Mouse (Mus musculus): ENCODE measurements around the gene Lrfn5. TPM values are rescaled to one million over a fixed set of nuclear protein-coding genes. Genes with fewer than 3 reads are reported as not detected.

The Lrfn5 gene
- total and polyA plus RNA-seq, 3 experiments: not detected

DNA sequence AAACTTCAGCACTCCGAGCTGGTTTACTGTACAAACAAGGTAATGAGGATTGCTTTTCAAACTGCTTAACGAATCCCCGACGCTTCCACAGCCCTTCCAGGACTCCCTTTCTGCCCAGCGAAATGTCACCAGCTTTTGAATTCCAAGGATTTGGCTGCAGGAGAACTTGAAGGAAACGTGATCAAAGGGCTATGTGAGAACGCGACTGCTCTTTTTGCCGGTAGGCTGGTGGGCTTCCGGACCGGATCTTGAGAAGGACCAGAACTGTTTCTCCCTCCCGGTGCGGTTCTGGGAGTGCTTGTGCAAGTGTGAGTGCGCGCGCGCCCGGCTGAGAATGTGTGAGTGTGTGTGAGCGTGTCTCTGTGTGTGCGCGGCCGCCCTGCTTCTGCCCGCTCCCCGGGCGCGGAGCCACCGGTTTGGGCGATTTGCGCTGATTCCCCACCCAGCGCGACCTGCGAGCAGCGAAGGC lies 1.3 kb downstream of the Lrfn5 start:
- H3K27me3 ChIP-seq (replicated peaks): no peaks in the 10 kb centered on the region
- H3K4me3 ChIP-seq (replicated peaks in 1 of 3; ENCODE audit: low read depth in 2 of 3, low read length in 2 of 3, poor library complexity in 1 of 3): no peak overlapping the region
- TF ChIP-seq MAFK (IDR thresholded peaks at IDR 0.05; ENCODE audit: insufficient replicate concordance, low read length) (no peak), KAT2A (IDR thresholded peaks at IDR 0.05; ENCODE audit: insufficient replicate concordance, low read length) (no peak), MAX (IDR thresholded peaks at IDR 0.05; ENCODE audit: low read length) (no peak), RAD21 (IDR thresholded peaks at IDR 0.05; ENCODE audit: low read depth, low read length) (no peak), ETS1 (conservative IDR thresholded peaks at IDR 0.05; ENCODE audit: low read depth, low read length) (no peak), CHD2 (IDR thresholded peaks at IDR 0.05; ENCODE audit: low read length) (no peak), MAZ (IDR thresholded peaks at IDR 0.05; ENCODE audit: low read depth, low read length) (no peak), ZMIZ1 (IDR thresholded peaks at IDR 0.05; ENCODE audit: low read depth, low read length) (no peak), CTCF (conservative IDR thresholded peaks at IDR 0.05 in 1 of 2, IDR thresholded peaks at IDR 0.05 in 1 of 2; ENCODE audit: low read depth in 2 of 2, low read length in 2 of 2) (no peak), ZNF384 (IDR thresholded peaks at IDR 0.05; ENCODE audit: low read depth, low read length) (no peak)
- in situ Hi-C loops (cut with MboI; ENCODE audit: low pct_ligation_motif_present, low pct_unique_long_range_greater_than_20kb, low sequenced_read_pairs): no loop called here
- H3K9me3 ChIP-seq (replicated peaks; ENCODE audit: low read length): peaks cover 51% of the 10 kb centered on the region
- no peak overlapping the region for H3K9ac ChIP-seq (ENCODE audit: insufficient read depth, low read depth)
- H3K79me2 ChIP-seq (replicated peaks; ENCODE audit: control insufficient read depth, extremely low read depth, insufficient read depth, poor library complexity, severe bottlenecking): no peaks in the 10 kb centered on the region
- no peaks in the 10 kb centered on the region for H3K4me1 ChIP-seq (ENCODE audit: control insufficient read depth in 1 of 2, insufficient read depth in 2 of 2)
- no peak overlapping the region for H3K4me2 ChIP-seq (ENCODE audit: insufficient read depth, low read depth, poor library complexity, severe bottlenecking)
- DNase-seq (ENCODE audit: extremely low read depth): no peak
- H3K36me3 ChIP-seq (replicated peaks in 1 of 2; ENCODE audit: control insufficient read depth in 1 of 2, insufficient read depth in 1 of 2, low read length in 1 of 2): no peaks in the 10 kb centered on the region
- H3K27ac ChIP-seq (ENCODE audit: insufficient read depth, low read depth): no peak overlapping the region
- dilution Hi-C loops (cut with MboI; ENCODE audit: extremely low pct_ligation_motif_present, extremely low pct_unique_long_range_greater_than_20kb, low sequenced_read_pairs): no loop called here

- Histone ChIP-seq H3K27ac (ENCODE audit: insufficient read depth, low read depth) (no peak overlapping the region), H3K4me2 (ENCODE audit: insufficient read depth, low read depth, poor library complexity, severe bottlenecking) (no peak overlapping the region), H3K4me3 (replicated peaks in 1 of 3; ENCODE audit: low read depth in 2 of 3, low read length in 2 of 3, poor library complexity in 1 of 3) (peak overlapping the region in 1 of 3 experiments; percentile 4), H3K9me3 (replicated peaks; ENCODE audit: low read length) (peaks cover 46% of the 10 kb centered on the region), H3K27me3 (replicated peaks) (no peaks in the 10 kb centered on the region), H3K9ac (ENCODE audit: insufficient read depth, low read depth) (no peak overlapping the region), H3K4me1 (ENCODE audit: control insufficient read depth in 1 of 2, insufficient read depth in 2 of 2) (no peaks in the 10 kb centered on the region), H3K36me3 (replicated peaks in 1 of 2; ENCODE audit: control insufficient read depth in 1 of 2, insufficient read depth in 1 of 2, low read length in 1 of 2) (no peaks in the 10 kb centered on the region), H3K79me2 (replicated peaks; ENCODE audit: control insufficient read depth, extremely low read depth, insufficient read depth, poor library complexity, severe bottlenecking) (no peaks in the 10 kb centered on the region)
- TF ChIP-seq MAFK (IDR thresholded peaks at IDR 0.05; ENCODE audit: insufficient replicate concordance, low read length): no peak
- TF ChIP-seq MXI1 (IDR thresholded peaks at IDR 0.05; ENCODE audit: low read depth, low read length): no peak
- TF ChIP-seq POLR2A (IDR thresholded peaks at IDR 0.05; ENCODE audit: low read depth, low read length): no peak
- no peak for TF ChIP-seq USF2 (conservative IDR thresholded peaks at IDR 0.05; ENCODE audit: low read depth, low read length)
- TF ChIP-seq USF1 (IDR thresholded peaks at IDR 0.05; ENCODE audit: low read depth, low read length): no peak
- no peak for TF ChIP-seq GABPA (IDR thresholded peaks at IDR 0.05; ENCODE audit: insufficient replicate concordance, low read depth, low read length)
- TF ChIP-seq MAX (IDR thresholded peaks at IDR 0.05; ENCODE audit: low read length): no peak
- no peak for TF ChIP-seq E2F4 (IDR thresholded peaks at IDR 0.05; ENCODE audit: insufficient replicate concordance, low read depth, low read length)
- no peak for TF ChIP-seq RAD21 (IDR thresholded peaks at IDR 0.05; ENCODE audit: low read depth, low read length)
- no peak for TF ChIP-seq CHD1 (IDR thresholded peaks at IDR 0.05; ENCODE audit: low read depth, low read length)
- TF ChIP-seq SMC3 (IDR thresholded peaks at IDR 0.05; ENCODE audit: low read depth, low read length): no peak
- no peak for TF ChIP-seq SIN3A (IDR thresholded peaks at IDR 0.05; ENCODE audit: low read length)
- in situ Hi-C loops (cut with MboI; ENCODE audit: low pct_ligation_motif_present, low pct_unique_long_range_greater_than_20kb, low sequenced_read_pairs) (no loop called here), dilution Hi-C loops (cut with MboI; ENCODE audit: extremely low pct_ligation_motif_present, extremely low pct_unique_long_range_greater_than_20kb, low sequenced_read_pairs) (no loop called here)
- no peak for DNase-seq (ENCODE audit: extremely low read depth)
These were observed 3.2 kb downstream of the Lrfn5 start for GRCm38 (mm10) chr12:61526199-61526598.
